Mouse (Mus musculus): ENCODE measurements around the gene Crocc2. TPM values are rescaled to one million over a fixed set of nuclear protein-coding genes. Genes with fewer than 3 reads are reported as not detected.
A peak's percentile ranks its signal among the peaks of the same experiment; 100 is the strongest.

Gene Crocc2
- polyA plus RNA-seq, 1 experiment from 2014 or later = 0.14 TPM

DNA sequence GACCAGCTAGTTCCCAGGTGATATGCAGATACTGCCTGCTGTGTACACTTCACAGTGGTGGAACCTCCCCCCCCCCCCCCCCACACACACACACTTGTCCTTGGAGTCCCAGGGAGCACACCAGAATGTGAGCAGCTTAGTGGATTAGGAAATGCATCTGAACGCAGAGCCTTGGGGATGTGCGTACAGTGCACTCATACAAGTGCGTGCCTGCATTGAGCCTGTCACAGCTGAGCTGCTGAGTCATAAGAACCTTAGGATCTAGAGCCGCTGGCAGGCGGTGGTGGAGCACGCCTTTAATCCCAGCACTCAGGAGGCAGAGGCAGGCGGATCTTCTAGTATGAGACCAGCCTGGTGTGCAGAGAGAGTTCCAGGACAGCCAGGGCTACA, 59.4 kb downstream of the Crocc2 start:
- Histone ChIP-seq H3K9ac (ENCODE audit: low read depth, low read length) (no peak overlapping the region), H3K9me3 (replicated peaks; ENCODE audit: low read length) (no peaks in the 10 kb centered on the region), H3K4me1 (replicated peaks; ENCODE audit: insufficient read depth, low read length) (peaks cover 19% of the 10 kb centered on the region), H3K27ac (no peak overlapping the region), H3K4me2 (ENCODE audit: low read length) (no peak overlapping the region), H3K27me3 (ENCODE audit: insufficient read depth, low read length) (no peaks in the 10 kb centered on the region), H3K4me3 (replicated peaks; ENCODE audit: low read depth, low read length) (no peak overlapping the region), H3K36me3 (ENCODE audit: insufficient read depth, low read length) (no peaks in the 10 kb centered on the region)
- 93% methylated on average over 7 of the region's 7 CpGs for WGBS
- DNase-seq (ENCODE audit: low spot score) = no peak
- no peak for TF ChIP-seq CTCF (IDR thresholded peaks at IDR 0.05; ENCODE audit: low read depth)
- no peak for ATAC-seq (replicated peaks; ENCODE audit: low FRiP score, low read depth)

DNA sequence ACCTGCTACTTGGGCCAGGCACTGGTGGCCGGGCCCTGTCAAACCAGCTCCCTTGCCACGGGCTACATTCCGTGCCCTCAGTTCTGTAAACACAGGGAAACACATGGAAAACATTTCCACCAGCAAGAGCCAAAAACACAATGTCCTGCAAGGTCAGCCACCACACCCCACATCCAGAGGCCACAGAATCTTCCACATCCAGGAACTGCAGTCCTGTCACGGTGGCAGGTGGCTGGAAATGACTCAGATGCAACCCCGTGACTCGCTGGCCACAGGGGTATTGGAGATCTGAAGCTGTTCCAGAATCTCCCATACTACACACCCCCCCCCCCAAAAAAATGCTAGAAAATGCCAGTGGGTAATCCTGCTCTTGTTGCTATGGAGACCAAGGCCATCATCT, 60.7 kb downstream of the Crocc2 start:
- Histone ChIP-seq H3K4me3 (replicated peaks; ENCODE audit: low read depth, low read length) (no peak overlapping the region), H3K9me3 (replicated peaks; ENCODE audit: low read length) (no peaks in the 10 kb centered on the region), H3K9ac (ENCODE audit: low read depth, low read length) (no peak overlapping the region), H3K36me3 (ENCODE audit: insufficient read depth, low read length) (no peaks in the 10 kb centered on the region), H3K4me1 (replicated peaks; ENCODE audit: insufficient read depth, low read length) (peaks cover 19% of the 10 kb centered on the region), H3K4me2 (ENCODE audit: low read length) (no peak overlapping the region), H3K27me3 (ENCODE audit: insufficient read depth, low read length) (no peaks in the 10 kb centered on the region), H3K27ac (no peak overlapping the region)
- no peak for DNase-seq (ENCODE audit: low spot score)
- 90% methylated on average over 6 of the region's 6 CpGs for WGBS
- ATAC-seq (replicated peaks; ENCODE audit: low FRiP score, low read depth) = no peak
- TF ChIP-seq CTCF (IDR thresholded peaks at IDR 0.05; ENCODE audit: low read depth) = no peak

DNA sequence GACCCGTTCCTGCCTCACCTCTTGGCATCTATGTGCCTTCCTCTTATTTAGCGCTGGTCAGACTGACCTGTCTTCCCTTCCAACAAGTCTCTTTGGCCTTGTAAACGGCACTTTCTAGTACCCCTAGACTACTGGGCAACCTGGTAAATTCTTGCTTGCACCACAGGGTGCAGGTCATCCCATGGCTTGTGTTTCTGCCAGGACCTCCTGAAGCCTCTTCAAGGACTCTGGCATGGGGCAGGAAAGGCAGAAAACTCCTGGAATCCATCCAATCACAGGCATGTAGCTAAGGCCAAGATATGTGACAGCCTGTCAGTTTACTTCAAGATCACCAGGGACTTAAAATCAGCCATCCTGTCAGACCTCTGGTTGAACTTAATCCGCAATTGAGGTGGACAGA, 61.1 kb downstream of the Crocc2 start:
- DNase-seq (ENCODE audit: low spot score) (no peak), ATAC-seq (replicated peaks; ENCODE audit: low FRiP score, low read depth) (no peak)
- no peaks in the 10 kb centered on the region for H3K27me3 ChIP-seq (ENCODE audit: insufficient read depth, low read length)
- no peak for TF ChIP-seq CTCF (IDR thresholded peaks at IDR 0.05; ENCODE audit: low read depth)
- no peaks in the 10 kb centered on the region for H3K36me3 ChIP-seq (ENCODE audit: insufficient read depth, low read length)
- H3K4me1 ChIP-seq (replicated peaks; ENCODE audit: insufficient read depth, low read length) = peaks cover 19% of the 10 kb centered on the region
- H3K9me3 ChIP-seq (replicated peaks; ENCODE audit: low read length) = no peaks in the 10 kb centered on the region
- no peak overlapping the region for H3K27ac ChIP-seq
- H3K9ac ChIP-seq (ENCODE audit: low read depth, low read length) = no peak overlapping the region
- no peak overlapping the region for H3K4me3 ChIP-seq (replicated peaks; ENCODE audit: low read depth, low read length)
- 83% methylated on average over 4 of the region's 4 CpGs for WGBS
- no peak overlapping the region for H3K4me2 ChIP-seq (ENCODE audit: low read length)

DNA sequence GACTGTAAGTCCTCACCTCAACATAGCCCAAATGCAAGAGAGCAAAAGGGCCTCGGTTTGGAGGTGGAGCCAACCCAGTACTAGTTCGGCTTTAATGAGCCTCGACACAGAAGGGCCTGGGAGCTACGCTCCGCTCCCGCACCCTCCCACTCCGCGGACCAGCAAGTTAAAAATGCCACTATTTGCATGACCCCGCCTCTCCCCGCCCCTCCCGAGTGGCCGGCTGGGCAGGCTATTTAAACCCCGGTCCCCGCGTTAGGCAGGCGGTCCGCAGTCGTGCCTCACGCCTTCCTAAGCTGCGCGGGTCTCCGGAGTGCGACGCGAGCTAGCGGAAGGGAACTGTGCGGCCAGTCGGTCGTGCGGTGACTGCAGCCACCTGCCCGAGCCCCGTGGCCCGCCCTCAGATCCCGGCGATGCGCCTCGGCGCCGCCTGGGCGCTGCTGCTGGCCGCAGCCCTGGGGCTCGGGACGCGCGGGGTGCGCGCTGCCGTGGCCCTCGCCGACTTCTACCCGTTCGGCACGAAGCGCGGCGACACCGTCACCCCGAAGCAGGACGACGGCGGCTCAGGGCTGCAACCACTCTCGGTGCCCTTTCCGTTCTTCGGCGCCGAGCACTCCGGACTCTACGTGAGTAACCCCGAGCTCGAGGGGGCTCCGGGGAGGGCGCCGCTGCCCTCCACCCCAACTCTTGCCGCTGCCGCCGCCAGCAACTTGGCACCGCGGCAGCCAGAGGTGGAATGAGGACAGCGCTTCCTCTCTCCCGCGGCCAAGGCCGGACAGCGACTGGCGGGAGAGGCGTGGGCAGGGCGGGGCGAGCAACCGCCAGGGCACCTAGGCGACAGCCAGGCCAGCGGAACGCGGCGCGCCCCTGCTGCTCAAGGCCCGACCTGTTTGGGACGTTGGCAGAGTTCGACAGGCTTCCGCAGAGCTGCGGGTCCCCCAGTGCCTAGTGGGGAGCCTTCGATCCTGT, 67.3 kb downstream of the Crocc2 start, which contains the start of gene Sned1:
Sned1 (plus strand) TSS at position 266 of the 969 bp plus-strand sequence.
- no peaks in the 10 kb centered on the region for H3K9me3 ChIP-seq (replicated peaks; ENCODE audit: low read length)
- peak within 1 kb of the TSS; percentile 99 for H3K4me2 ChIP-seq (ENCODE audit: low read length)
- H3K27me3 ChIP-seq (ENCODE audit: insufficient read depth, low read length) = no peaks in the 10 kb centered on the region
- peaks cover 16% of the 10 kb centered on the region for H3K4me1 ChIP-seq (replicated peaks; ENCODE audit: insufficient read depth, low read length)
- peak; percentile 94 for DNase-seq (ENCODE audit: low spot score)
- TF ChIP-seq CTCF (IDR thresholded peaks at IDR 0.05; ENCODE audit: low read depth) = no peak
- peak within 1 kb of the TSS; percentile 54; the same call in 1 of the 2 replicates for H3K27ac ChIP-seq
- peak; percentile 86 for ATAC-seq (replicated peaks; ENCODE audit: low FRiP score, low read depth)
- peak within 1 kb of the TSS; percentile 63 for H3K4me3 ChIP-seq (replicated peaks; ENCODE audit: low read depth, low read length)
- WGBS = 1% methylated on average over 100 of the region's 100 CpGs
- no peaks in the 10 kb centered on the region for H3K36me3 ChIP-seq (ENCODE audit: insufficient read depth, low read length)
- H3K9ac ChIP-seq (ENCODE audit: low read depth, low read length) = peak within 1 kb of the TSS; percentile 67

DNA sequence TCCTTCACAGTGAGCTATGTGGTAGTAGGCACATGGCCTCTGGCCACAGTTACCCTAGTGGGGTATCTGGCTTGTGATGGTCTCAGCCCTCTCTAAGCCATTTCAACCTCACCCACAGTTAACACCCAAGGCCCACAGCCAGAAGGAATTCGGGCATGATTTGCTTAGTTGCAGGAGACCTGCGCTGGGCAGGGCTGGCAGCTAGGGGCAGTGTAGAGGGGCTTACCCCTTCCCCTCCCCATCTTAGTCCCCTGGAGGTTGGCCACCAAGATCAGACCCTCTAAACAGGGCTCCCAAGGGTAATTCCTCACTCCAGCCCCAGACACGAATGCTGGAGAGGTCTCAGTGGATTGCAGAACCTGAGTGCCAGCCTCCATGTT, 68.0 kb downstream of the Crocc2 start:
- no peaks in the 10 kb centered on the region for H3K36me3 ChIP-seq (ENCODE audit: insufficient read depth, low read length)
- ATAC-seq (replicated peaks; ENCODE audit: low FRiP score, low read depth) (peak; percentile 33; the same call in 1 of the 2 replicates), DNase-seq (ENCODE audit: low spot score) (peak; percentile 51)
- H3K4me3 ChIP-seq (replicated peaks; ENCODE audit: low read depth, low read length) = peak overlapping the region; percentile 63
- 16% methylated on average over 3 of the region's 3 CpGs for WGBS
- H3K9me3 ChIP-seq (replicated peaks; ENCODE audit: low read length) = no peaks in the 10 kb centered on the region
- peak overlapping the region; percentile 99 for H3K4me2 ChIP-seq (ENCODE audit: low read length)
- peak overlapping the region; percentile 54; the same call in 1 of the 2 replicates for H3K27ac ChIP-seq
- H3K27me3 ChIP-seq (ENCODE audit: insufficient read depth, low read length) = no peaks in the 10 kb centered on the region
- H3K4me1 ChIP-seq (replicated peaks; ENCODE audit: insufficient read depth, low read length) = peaks cover 16% of the 10 kb centered on the region
- peak; percentile 66 for TF ChIP-seq CTCF (IDR thresholded peaks at IDR 0.05; ENCODE audit: low read depth)
- H3K9ac ChIP-seq (ENCODE audit: low read depth, low read length) = peak overlapping the region; percentile 67

DNA sequence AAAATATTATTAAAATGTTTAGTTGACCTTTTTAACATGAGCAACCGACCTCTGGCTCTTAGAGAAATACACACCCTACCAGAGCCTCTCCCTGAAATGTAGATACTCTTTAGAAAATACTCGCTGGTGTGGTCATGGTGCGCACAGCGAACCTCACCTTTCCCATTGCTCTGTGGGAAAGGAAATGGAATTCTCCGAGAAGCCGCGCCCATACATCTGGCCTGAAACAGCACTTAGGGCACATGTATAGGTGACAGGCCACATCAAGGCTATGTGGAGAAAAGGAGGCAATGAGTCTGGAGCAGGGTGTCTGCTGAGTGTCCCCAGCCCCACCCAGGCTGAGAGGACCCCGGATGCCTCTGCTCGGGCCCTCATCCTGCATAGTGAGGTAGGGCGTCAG, 69.2 kb downstream of the Crocc2 start:
- no peak for TF ChIP-seq CTCF (IDR thresholded peaks at IDR 0.05; ENCODE audit: low read depth)
- H3K9me3 ChIP-seq (replicated peaks; ENCODE audit: low read length) = no peaks in the 10 kb centered on the region
- no peak overlapping the region for H3K4me3 ChIP-seq (replicated peaks; ENCODE audit: low read depth, low read length)
- H3K4me2 ChIP-seq (ENCODE audit: low read length) = no peak overlapping the region
- H3K36me3 ChIP-seq (ENCODE audit: insufficient read depth, low read length) = no peaks in the 10 kb centered on the region
- ATAC-seq (replicated peaks; ENCODE audit: low FRiP score, low read depth) (no peak), DNase-seq (ENCODE audit: low spot score) (no peak)
- H3K4me1 ChIP-seq (replicated peaks; ENCODE audit: insufficient read depth, low read length) = peaks cover 16% of the 10 kb centered on the region
- H3K27ac ChIP-seq = no peak overlapping the region
- WGBS = 88% methylated on average over 10 of the region's 10 CpGs
- no peaks in the 10 kb centered on the region for H3K27me3 ChIP-seq (ENCODE audit: insufficient read depth, low read length)
- no peak overlapping the region for H3K9ac ChIP-seq (ENCODE audit: low read depth, low read length)

Measured in kidney, postnatal 0 days (tissue).